Mouse (Mus musculus): Measurements from ENCODE around the gene Rrp9.

Gene Rrp9

GRCm38 (mm10) chr9:106475663-106476001 is at the start of gene Rrp9:
TSS of gene Rrp9 (plus strand) at chr9:106475963.
- no peak for DNase-seq (ENCODE audit: low read depth, low spot score)

GRCm38 (mm10) chr9:106428719-106429220 is 47.0 kb upstream of the Rrp9 start:
- no peak for DNase-seq (ENCODE audit: low read depth, low spot score)

- DNase-seq (ENCODE audit: low read depth, low spot score) = peak; percentile 94
Measured at GRCm38 (mm10) chr9:106429221-106430014, 46.3 kb upstream of the Rrp9 start, which contains the start of gene Rpl29. TSS of gene Rpl29 (plus strand) at chr9:106429454.

- DNase-seq (ENCODE audit: low read depth, low spot score) = no peak
Measured at GRCm38 (mm10) chr9:106430015-106430264, 45.8 kb upstream of the Rrp9 start.

- DNase-seq (ENCODE audit: low read depth, low spot score) = no peak
Measured at GRCm38 (mm10) chr9:106433389-106433788, 42.4 kb upstream of the Rrp9 start.

GRCm38 (mm10) chr9:106436566-106436965 is 39.2 kb upstream of the Rrp9 start:
- DNase-seq (ENCODE audit: low read depth, low spot score) = no peak

GRCm38 (mm10) chr9:106442680-106443079 is 33.1 kb upstream of the Rrp9 start:
- no peak for DNase-seq (ENCODE audit: low read depth, low spot score)

GRCm38 (mm10) chr9:106444836-106445235 is 30.9 kb upstream of the Rrp9 start:
- DNase-seq (ENCODE audit: low read depth, low spot score) = no peak

GRCm38 (mm10) chr9:106447348-106447747 is 28.4 kb upstream of the Rrp9 start, which contains the start of the genes Abhd14b and Abhd14a:
TSS of gene Abhd14b (plus strand) at chr9:106447459.
TSS of gene Abhd14a (minus strand) at chr9:106447678.
- DNase-seq (ENCODE audit: low read depth, low spot score) = peak; percentile 73

- no peak for DNase-seq (ENCODE audit: low read depth, low spot score)
Measured at GRCm38 (mm10) chr9:106447951-106448350, 27.8 kb upstream of the Rrp9 start.

- DNase-seq (ENCODE audit: low read depth, low spot score) = no peak
Measured at GRCm38 (mm10) chr9:106448498-106449031, 27.2 kb upstream of the Rrp9 start.

GRCm38 (mm10) chr9:106449947-106450346 is 25.8 kb upstream of the Rrp9 start:
- DNase-seq (ENCODE audit: low read depth, low spot score) = no peak

- no peak for DNase-seq (ENCODE audit: low read depth, low spot score)
Measured at GRCm38 (mm10) chr9:106450661-106451060, 25.1 kb upstream of the Rrp9 start.

GRCm38 (mm10) chr9:106451298-106451697 is 24.5 kb upstream of the Rrp9 start:
- DNase-seq (ENCODE audit: low read depth, low spot score) = no peak

GRCm38 (mm10) chr9:106451899-106452298 is 23.9 kb upstream of the Rrp9 start:
- DNase-seq (ENCODE audit: low read depth, low spot score) = no peak

GRCm38 (mm10) chr9:106452351-106452750 is 23.4 kb upstream of the Rrp9 start:
- no peak for DNase-seq (ENCODE audit: low read depth, low spot score)

GRCm38 (mm10) chr9:106452821-106453220 is 22.9 kb upstream of the Rrp9 start:
- no peak for DNase-seq (ENCODE audit: low read depth, low spot score)

- DNase-seq (ENCODE audit: low read depth, low spot score) = no peak
Measured at GRCm38 (mm10) chr9:106453271-106454070, 22.3 kb upstream of the Rrp9 start, which contains the start of gene Pcbp4. TSS of gene Pcbp4 (plus strand) at chr9:106453291.

GRCm38 (mm10) chr9:106454071-106454761 is 21.5 kb upstream of the Rrp9 start:
- no peak for DNase-seq (ENCODE audit: low read depth, low spot score)

GRCm38 (mm10) chr9:106454888-106455681 is 20.7 kb upstream of the Rrp9 start:
- no peak for DNase-seq (ENCODE audit: low read depth, low spot score)

Measured in retina, postnatal 7 days (tissue).